Mouse (Mus musculus): ENCODE measurements around the gene Sfpq. TPM values are rescaled to one million over a fixed set of nuclear protein-coding genes. Genes with fewer than 3 reads are reported as not detected.

Sfpq gene
- polyA plus RNA-seq (2017; shearing (Covaris generic)), result 18.8 TPM

DNA sequence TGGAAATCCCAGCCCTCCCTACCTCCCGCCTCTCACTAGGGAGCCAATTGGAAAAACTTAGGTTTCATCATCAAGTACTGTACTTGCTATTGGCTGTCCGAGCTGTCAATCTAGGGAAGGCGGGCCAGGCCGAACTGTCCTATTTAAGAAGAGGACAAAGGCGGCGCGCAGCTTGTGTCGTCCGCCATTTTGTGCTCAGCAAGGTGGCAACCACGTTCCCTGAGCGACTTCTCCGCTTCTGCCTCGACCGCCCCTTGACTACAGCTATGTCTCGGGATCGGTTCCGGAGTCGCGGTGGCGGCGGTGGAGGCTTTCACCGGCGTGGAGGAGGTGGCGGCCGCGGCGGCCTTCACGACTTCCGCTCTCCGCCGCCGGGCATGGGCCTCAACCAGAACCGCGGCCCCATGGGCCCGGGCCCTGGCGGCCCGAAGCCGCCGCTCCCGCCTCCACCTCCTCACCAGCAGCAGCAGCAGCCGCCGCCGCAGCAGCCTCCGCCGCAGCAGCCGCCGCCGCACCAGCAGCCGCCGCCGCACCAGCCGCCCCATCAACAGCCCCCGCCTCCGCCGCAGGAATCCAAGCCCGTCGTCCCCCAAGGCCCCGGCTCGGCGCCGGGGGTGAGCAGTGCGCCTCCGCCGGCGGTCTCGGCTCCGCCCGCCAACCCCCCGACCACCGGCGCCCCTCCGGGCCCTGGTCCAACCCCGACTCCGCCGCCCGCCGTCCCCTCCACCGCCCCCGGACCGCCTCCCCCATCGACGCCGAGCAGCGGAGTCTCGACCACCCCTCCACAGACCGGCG is at the start of gene Sfpq:
Gene Sfpq, plus strand, starts transcription at position 174 of the 795 bp plus-strand sequence.

DNA sequence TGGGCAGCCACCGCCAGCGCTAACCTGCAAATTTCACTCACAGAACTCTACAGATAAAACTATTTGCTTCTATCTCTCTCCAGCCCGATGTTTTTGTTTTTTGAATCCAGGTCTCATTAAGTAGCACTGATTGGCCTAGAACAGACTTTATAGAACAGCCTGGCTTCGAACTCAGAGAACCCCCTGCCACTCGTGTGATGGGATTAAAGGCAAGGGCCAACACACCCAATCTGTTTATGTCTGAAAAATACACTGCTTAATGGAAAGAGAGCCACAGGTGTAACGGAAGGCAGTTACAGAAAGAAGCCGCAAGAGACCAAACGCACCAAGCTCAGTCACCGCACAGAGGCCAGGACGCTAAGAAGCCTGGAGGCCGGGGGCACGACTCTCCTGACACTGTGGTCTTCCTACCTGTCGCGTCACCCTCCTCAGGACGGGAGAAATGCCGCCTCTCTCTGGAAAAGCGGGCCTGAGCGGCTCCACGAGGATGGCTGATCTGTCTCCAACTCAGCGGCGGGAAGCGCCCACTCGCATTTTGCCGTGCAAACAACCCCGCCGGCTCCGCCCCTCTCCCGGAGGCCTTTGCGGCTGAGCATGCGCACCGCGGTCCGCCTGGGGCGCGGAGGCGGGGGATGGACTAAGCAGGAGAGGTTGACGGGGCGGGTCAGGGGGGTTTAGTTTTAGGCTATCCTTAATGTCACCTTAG is 39.6 kb downstream of the Sfpq start, which contains the start of gene Zmym1:
Gene Zmym1, minus strand, starts transcription at position 568 of the 706 bp plus-strand sequence.

DNA sequence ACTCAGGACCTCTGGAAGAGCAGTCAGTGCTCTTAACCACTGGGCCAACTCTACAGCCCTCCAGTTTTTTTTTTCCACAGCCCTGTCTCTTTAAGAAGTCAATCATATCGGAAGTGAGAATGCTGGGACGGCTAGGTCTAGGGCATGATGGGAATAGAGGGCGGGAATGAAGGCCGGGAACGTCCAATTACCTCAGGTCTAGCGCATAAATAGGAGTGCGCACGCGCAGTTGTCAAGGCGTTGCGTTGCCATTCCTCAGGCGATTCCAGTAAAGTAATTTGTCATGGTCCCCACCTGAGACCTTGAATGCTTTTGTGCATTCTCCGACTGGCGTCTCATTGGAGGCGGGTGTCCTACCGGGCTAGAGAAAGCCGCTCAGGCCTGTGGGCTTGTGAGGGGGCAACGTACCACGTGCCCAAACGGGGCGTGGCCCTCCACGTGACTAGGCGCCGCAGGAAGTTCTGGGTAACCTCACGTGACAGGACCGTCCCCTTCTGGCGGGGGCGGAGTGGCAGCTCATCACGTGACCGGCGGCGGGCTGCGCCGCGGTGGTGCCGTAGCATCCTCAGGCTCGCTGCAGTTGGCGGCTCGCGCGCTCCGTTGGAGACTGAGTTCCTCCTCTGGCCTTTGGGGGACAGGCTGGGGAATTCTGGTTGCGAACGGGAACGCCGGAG is 55.9 kb downstream of the Sfpq start, which contains the start of gene Zmym6:
Gene Zmym6, plus strand, starts transcription at position 509 of the 674 bp plus-strand sequence.

Other genes starting within 250 kb of the Sfpq start
- gene Zmym4, start 53.2 kb upstream of the Sfpq start, polyA plus RNA-seq (2017; shearing (Covaris generic)), result 20.1 TPM
- gene Zmym1, start 39.8 kb downstream of the Sfpq start, polyA plus RNA-seq (2017; shearing (Covaris generic)), result 36.9 TPM
- gene Zmym6, start 56.1 kb downstream of the Sfpq start, polyA plus RNA-seq (2017; shearing (Covaris generic)), result 39.1 TPM
- 31.9 TPM for gene Tmem35b, start 102.4 kb downstream of the Sfpq start, polyA plus RNA-seq (2017; shearing (Covaris generic))
- gene Dlgap3, start 147.9 kb downstream of the Sfpq start, polyA plus RNA-seq (2017; shearing (Covaris generic)), result not detected
- gene Smim12, start 222.5 kb downstream of the Sfpq start, polyA plus RNA-seq (2017; shearing (Covaris generic)), result 57.6 TPM